Mouse (Mus musculus): ENCODE data around the gene Hikeshi. TPM values are rescaled to one million over a fixed set of nuclear protein-coding genes. Genes with fewer than 3 reads are reported as not detected.

Gene Hikeshi
- total and polyA plus RNA-seq, 3 experiments: 66.6 to 126 (median 67.5) TPM

- H3K27ac ChIP-seq (ENCODE audit: insufficient read depth, low read depth): no peak overlapping the region
- no peak overlapping the region for H3K4me3 ChIP-seq (replicated peaks in 1 of 3; ENCODE audit: low read depth in 2 of 3, low read length in 2 of 3, poor library complexity in 1 of 3)
- H3K9me3 ChIP-seq (replicated peaks; ENCODE audit: low read length): no peaks in the 10 kb centered on the region
- no peak overlapping the region for H3K9ac ChIP-seq (ENCODE audit: insufficient read depth, low read depth)
- peaks cover 3 to 22% of the 10 kb centered on the region in 2 experiments; a peak in 3 of 4 replicates for H3K4me1 ChIP-seq (ENCODE audit: control insufficient read depth in 1 of 2, insufficient read depth in 2 of 2)
- dilution Hi-C loops (cut with MboI; ENCODE audit: extremely low pct_ligation_motif_present, extremely low pct_unique_long_range_greater_than_20kb, low sequenced_read_pairs): no loop called here
- TF ChIP-seq ELF1 (IDR thresholded peaks at IDR 0.05; ENCODE audit: low read depth, low read length) (no peak), HCFC1 (IDR thresholded peaks at IDR 0.05; ENCODE audit: low read depth, low read length) (no peak), USF1 (IDR thresholded peaks at IDR 0.05; ENCODE audit: low read depth, low read length) (no peak), MAX (IDR thresholded peaks at IDR 0.05; ENCODE audit: low read length) (no peak), SIN3A (IDR thresholded peaks at IDR 0.05; ENCODE audit: low read length) (no peak), KAT2A (IDR thresholded peaks at IDR 0.05; ENCODE audit: insufficient replicate concordance, low read length) (no peak), NRF1 (IDR thresholded peaks at IDR 0.05; ENCODE audit: low read depth, low read length) (no peak), IRF4 (IDR thresholded peaks at IDR 0.05; ENCODE audit: low read depth, low read length) (no peak), ZC3H11A (IDR thresholded peaks at IDR 0.05; ENCODE audit: low read depth, low read length) (no peak), MEF2A (IDR thresholded peaks at IDR 0.05; ENCODE audit: borderline replicate concordance, low read depth, low read length) (no peak), MAZ (IDR thresholded peaks at IDR 0.05; ENCODE audit: low read depth, low read length) (no peak), ZKSCAN1 (IDR thresholded peaks at IDR 0.05; ENCODE audit: borderline replicate concordance, low read depth, low read length) (no peak), CHD1 (IDR thresholded peaks at IDR 0.05; ENCODE audit: low read depth, low read length) (no peak), SMC3 (IDR thresholded peaks at IDR 0.05; ENCODE audit: low read depth, low read length) (no peak), CHD2 (IDR thresholded peaks at IDR 0.05; ENCODE audit: low read length) (no peak), PAX5 (IDR thresholded peaks at IDR 0.05; ENCODE audit: low read length) (no peak), ZMIZ1 (IDR thresholded peaks at IDR 0.05; ENCODE audit: low read depth, low read length) (no peak)
- peaks cover 9% of the 10 kb centered on the region for H3K79me2 ChIP-seq (replicated peaks; ENCODE audit: control insufficient read depth, extremely low read depth, insufficient read depth, poor library complexity, severe bottlenecking)
- in situ Hi-C loops (cut with MboI; ENCODE audit: low pct_ligation_motif_present, low pct_unique_long_range_greater_than_20kb, low sequenced_read_pairs): no loop called here
- H3K36me3 ChIP-seq (replicated peaks in 1 of 2; ENCODE audit: control insufficient read depth in 1 of 2, insufficient read depth in 1 of 2, low read length in 1 of 2): peaks cover 36 to 53% of the 10 kb centered on the region in 2 experiments
- no peak for DNase-seq (ENCODE audit: extremely low read depth)
- H3K27me3 ChIP-seq (replicated peaks): no peaks in the 10 kb centered on the region
- no peak overlapping the region for H3K4me2 ChIP-seq (ENCODE audit: insufficient read depth, low read depth, poor library complexity, severe bottlenecking)
Observed at GRCm38 (mm10) chr7:89954261-89954660, 13.3 kb upstream of the Hikeshi start.

- no peaks in the 10 kb centered on the region for H3K27me3 ChIP-seq (replicated peaks)
- H3K9ac ChIP-seq (ENCODE audit: insufficient read depth, low read depth): no peak overlapping the region
- dilution Hi-C loops (cut with MboI; ENCODE audit: extremely low pct_ligation_motif_present, extremely low pct_unique_long_range_greater_than_20kb, low sequenced_read_pairs): no loop called here
- H3K36me3 ChIP-seq (replicated peaks in 1 of 2; ENCODE audit: control insufficient read depth in 1 of 2, insufficient read depth in 1 of 2, low read length in 1 of 2): peaks cover 8% of the 10 kb centered on the region in 2 experiments
- no peaks in the 10 kb centered on the region for H3K4me1 ChIP-seq (ENCODE audit: control insufficient read depth in 1 of 2, insufficient read depth in 2 of 2)
- H3K9me3 ChIP-seq (replicated peaks; ENCODE audit: low read length): no peaks in the 10 kb centered on the region
- no peak overlapping the region for H3K4me2 ChIP-seq (ENCODE audit: insufficient read depth, low read depth, poor library complexity, severe bottlenecking)
- in situ Hi-C loops (cut with MboI; ENCODE audit: low pct_ligation_motif_present, low pct_unique_long_range_greater_than_20kb, low sequenced_read_pairs): no loop called here
- DNase-seq (ENCODE audit: extremely low read depth): no peak
- TF ChIP-seq JUN (IDR thresholded peaks at IDR 0.05; ENCODE audit: insufficient read depth, low read depth, low read length) (no peak), TBP (conservative IDR thresholded peaks at IDR 0.05; ENCODE audit: low read depth, low read length) (no peak), MAZ (IDR thresholded peaks at IDR 0.05; ENCODE audit: low read depth, low read length) (no peak)
- no peaks in the 10 kb centered on the region for H3K79me2 ChIP-seq (replicated peaks; ENCODE audit: control insufficient read depth, extremely low read depth, insufficient read depth, poor library complexity, severe bottlenecking)
- H3K27ac ChIP-seq (ENCODE audit: insufficient read depth, low read depth): no peak overlapping the region
- H3K4me3 ChIP-seq (replicated peaks in 1 of 3; ENCODE audit: low read depth in 2 of 3, low read length in 2 of 3, poor library complexity in 1 of 3): no peak overlapping the region
Observed at GRCm38 (mm10) chr7:89949403-89949802, 8.4 kb upstream of the Hikeshi start.

Data from CH12.LX (cell line).